Mouse (Mus musculus) CH12.LX (cell line): ENCODE measurements at regions not wholly inside any gene's neighbourhood (a gene's known extent, or its start where the extent isn't known, plus 50 kb on each side); places are given as distances from the start of the nearest gene placed in this dataset.

ENCODE experiments used
- CHD2 ChIP-seq: IDR thresholded peaks from 2 replicates; pipeline ENCODE4 v1.6.1; 2011; ENCODE audit warnings: low read length, improper control_type of control experiment
- CTCF ChIP-seq, 2 experiments: IDR thresholded peaks in 1 of 2; conservative IDR thresholded peaks in 1 of 2; 2 replicates each; pipeline ENCODE4 v1.5.1; 2011 to 2012; ENCODE audit warnings: low read depth in 2 of 2, low read length in 2 of 2, improper control_type of control experiment in 1 of 2, inconsistent platforms in 1 of 2, mild to moderate bottlenecking in 1 of 2, moderate library complexity in 1 of 2
- KAT2A ChIP-seq: IDR thresholded peaks from 2 replicates; pipeline ENCODE4 v1.6.1; 2012; ENCODE audit warnings: low read length, improper control_type of control experiment, inconsistent platforms; ENCODE audit not compliant: insufficient replicate concordance
- POLR2A ChIP-seq: IDR thresholded peaks from 2 replicates; pipeline ENCODE4 v1.6.1; 2011; ENCODE audit warnings: low read depth, mild to moderate bottlenecking, improper control_type of control experiment, low read length
- POLR2AphosphoS2 ChIP-seq: IDR thresholded peaks from 2 replicates; pipeline ENCODE4 v1.6.1; 2011; ENCODE audit warnings: low read depth, low read length, improper control_type of control experiment
- SIN3A ChIP-seq: IDR thresholded peaks from 2 replicates; pipeline ENCODE4 v1.6.1; 2012; ENCODE audit warnings: low read length, improper control_type of control experiment, inconsistent platforms
- TCF12 ChIP-seq: IDR thresholded peaks from 2 replicates; pipeline ENCODE4 v1.6.1; 2014; ENCODE audit warnings: low read depth, mild to moderate bottlenecking, inconsistent platforms, low read length, improper control_type of control experiment
- ZKSCAN1 ChIP-seq: IDR thresholded peaks from 2 replicates; pipeline ENCODE4 v1.6.1; 2012; ENCODE audit warnings: low read depth, inconsistent platforms, low read length, improper control_type of control experiment, borderline replicate concordance

DNA sequence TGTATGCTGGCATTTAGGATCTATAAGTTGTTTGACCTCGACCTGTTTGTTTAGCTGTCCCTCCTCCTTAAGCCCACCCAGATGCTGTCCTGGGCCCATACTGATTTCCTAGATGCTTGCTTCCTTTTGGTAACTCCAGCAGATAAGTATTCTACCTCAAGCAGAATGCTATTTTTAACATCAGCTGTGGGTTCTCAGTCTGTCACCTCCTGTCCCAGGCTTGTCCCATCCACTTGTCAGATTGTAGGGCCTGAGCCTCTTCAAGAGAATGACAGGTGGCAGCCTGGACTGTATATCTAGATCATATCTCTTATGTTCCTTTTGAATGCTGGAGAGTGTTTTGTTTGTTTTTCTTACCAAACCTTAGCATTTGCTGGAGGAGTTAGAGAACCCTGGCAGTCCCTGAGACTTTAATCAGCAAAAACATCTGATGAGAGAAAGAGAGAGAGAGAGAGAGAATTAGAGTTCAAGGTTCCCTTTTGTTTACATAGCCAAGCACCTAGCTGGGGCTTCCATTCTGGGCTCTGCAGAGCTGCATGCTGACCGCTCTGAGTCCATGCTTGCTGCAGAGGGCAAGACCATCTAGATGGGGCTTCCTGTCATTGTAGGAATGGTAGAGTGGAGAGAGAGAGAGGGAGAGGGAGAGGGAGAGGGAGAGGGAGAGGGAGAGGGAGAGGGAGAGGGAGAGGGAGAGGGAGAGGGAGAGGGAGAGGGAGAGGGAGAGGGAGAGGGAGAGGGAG lies 89.7 kb upstream of the Map1b start:
- TF ChIP-seq POLR2A: no peak
- no peak for TF ChIP-seq CTCF (conservative IDR thresholded peaks at IDR 0.05 in 1 of 2, IDR thresholded peaks at IDR 0.05 in 1 of 2; ENCODE audit: low read depth in 2 of 2, low read length in 2 of 2)
- TF ChIP-seq ZKSCAN1: no peak
- no peak for TF ChIP-seq KAT2A
- no peak for TF ChIP-seq CHD2
- TF ChIP-seq TCF12: no peak
- no peak for TF ChIP-seq POLR2AphosphoS2
- no peak for TF ChIP-seq SIN3A
